Mouse (Mus musculus) frontal cortex, postnatal 25 days (tissue): ENCODE data around the gene Btk.

Experiments
- DNase-seq, 2 experiments: peaks; one replicate each; pipeline ENCODE4 v3.0.0; 2022; ENCODE audit warnings: low spot score in 2 of 2

The Btk gene

DNA sequence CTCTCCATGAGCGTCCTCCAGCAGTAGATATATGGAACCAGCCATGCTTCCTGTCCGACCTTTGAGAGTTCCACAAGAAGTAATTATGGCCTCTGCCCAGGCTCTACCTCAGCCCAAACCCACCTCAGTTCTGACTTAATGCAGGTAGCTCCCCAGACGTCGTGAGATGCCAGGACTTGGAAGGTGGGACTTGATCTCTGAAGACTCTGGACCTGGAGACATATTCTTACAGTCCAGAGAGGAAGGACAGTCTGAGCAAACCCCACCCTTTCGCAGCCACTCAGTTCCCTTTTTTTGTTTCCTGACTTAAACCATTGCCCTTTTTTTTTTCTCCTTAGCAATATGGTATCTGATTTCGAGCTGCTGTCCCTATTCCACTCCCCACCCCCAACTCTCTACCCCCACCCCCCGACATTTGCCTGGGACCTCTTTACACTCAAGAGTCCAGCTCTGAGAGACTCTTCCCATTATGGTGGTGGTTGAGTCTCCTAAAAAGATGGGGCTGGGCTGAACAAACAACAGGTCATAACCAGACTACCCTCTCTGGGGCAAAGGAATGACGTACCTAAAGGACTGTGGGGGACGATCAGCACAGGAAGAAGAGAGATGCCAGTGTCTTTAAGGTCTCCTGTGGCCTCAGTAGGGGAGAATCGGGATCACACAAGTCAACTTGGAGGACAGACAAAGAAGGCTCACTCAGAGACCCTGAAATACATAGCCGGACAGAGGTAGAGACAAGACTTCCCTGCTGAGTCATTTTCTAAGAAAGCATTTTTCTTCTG is at the start of gene Btk:
Btk (minus strand) TSS at position 683 of the 782 bp plus-strand sequence.
- DNase-seq, result no peak

- no peak for DNase-seq
Measured at GRCm38 (mm10) chrX:134632710-134633109, 49.3 kb upstream of the Btk start.

DNA sequence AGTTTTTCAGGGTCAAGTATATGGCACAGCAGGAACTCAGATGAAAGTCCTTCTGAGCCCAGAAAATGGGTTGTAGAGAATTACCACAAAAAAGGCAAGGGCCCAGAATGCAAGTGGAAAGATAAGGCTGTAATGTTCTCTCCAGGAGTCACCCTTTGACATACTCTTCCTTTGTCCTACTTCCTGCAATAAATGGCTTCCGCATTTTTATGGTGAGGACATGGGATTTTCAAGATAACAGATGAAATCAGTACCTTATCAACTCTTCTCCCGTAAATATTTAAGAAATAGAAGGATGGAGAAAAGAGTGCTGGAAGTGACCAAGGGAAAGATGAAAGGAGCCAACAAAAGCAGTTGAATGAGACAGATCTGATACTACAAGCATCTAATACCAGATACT is 44.8 kb upstream of the Btk start:
- DNase-seq, result no peak

DNA sequence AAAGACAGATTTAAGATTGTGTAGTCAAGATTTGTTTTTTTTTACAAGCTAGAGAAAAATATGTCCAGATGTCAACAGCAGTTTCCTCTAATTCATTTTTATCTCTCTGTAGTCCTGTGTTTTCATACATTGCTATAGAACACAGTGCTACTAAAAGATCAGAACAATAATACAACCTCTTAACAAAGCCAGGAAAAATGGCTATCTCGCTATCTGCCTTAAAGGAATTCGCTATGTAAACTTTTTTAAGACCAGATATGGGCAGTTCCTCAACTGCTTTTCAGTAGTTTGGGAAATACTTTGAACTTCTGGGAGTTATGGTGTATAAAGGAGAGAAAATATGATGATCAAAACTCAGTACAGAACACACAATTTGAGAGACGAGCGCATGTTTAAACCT is 40.0 kb upstream of the Btk start:
- no peak for DNase-seq

DNA sequence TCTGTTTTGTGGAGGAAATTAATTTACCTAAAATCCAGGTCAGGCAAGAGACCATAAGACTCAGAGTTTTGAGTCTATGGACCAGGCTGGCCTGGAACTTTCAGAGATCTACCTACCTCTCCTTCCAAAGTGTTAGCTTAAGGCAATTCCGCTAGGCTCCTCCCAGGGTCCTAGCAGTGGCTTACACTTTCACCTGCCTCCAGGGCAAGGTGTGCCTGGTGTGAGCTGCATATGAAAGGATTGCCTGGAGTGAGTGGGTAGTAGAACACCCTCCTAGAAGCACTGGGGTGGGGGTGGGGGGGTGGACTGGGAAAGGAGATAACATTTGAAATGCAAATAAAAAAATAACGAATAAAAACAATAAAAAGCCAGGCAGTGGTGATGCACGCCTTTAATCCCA is 38.3 kb upstream of the Btk start:
- no peak for DNase-seq

- no peak for DNase-seq
Measured at GRCm38 (mm10) chrX:134620254-134620865, 37.0 kb upstream of the Btk start.

DNA sequence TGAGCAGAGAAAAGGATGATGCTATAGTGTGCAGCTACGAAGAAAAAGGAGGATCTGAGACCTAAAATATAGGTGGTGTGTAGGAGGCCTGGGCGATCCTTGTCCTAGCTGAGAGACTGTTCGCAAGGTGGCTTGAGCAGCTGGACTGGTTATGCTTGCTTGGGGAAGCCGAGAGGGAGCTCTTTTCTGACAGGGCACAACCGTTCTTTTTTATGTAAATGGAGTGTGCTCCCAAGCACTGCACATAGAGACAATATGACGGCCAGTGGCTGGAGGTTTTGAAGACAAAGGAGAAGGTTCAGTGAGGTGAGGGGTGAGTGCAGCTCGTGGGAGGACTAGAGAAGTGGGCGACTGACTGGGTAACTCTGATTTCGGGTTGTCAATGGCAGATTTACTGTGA is 36.3 kb upstream of the Btk start:
- no peak for DNase-seq

GRCm38 (mm10) chrX:134614306-134614705 is 30.9 kb upstream of the Btk start:
- DNase-seq, result no peak

- DNase-seq, result peak in 1 of 2 experiments; percentile 7
Measured at GRCm38 (mm10) chrX:134612285-134612959, 29.1 kb upstream of the Btk start.

GRCm38 (mm10) chrX:134610984-134611383 is 27.6 kb upstream of the Btk start:
- DNase-seq, result no peak

GRCm38 (mm10) chrX:134609472-134609871 is 26.1 kb upstream of the Btk start:
- no peak for DNase-seq

- peak in 1 of 2 experiments; percentile 15 for DNase-seq
Measured at GRCm38 (mm10) chrX:134601380-134602120, 18.2 kb upstream of the Btk start.

DNA sequence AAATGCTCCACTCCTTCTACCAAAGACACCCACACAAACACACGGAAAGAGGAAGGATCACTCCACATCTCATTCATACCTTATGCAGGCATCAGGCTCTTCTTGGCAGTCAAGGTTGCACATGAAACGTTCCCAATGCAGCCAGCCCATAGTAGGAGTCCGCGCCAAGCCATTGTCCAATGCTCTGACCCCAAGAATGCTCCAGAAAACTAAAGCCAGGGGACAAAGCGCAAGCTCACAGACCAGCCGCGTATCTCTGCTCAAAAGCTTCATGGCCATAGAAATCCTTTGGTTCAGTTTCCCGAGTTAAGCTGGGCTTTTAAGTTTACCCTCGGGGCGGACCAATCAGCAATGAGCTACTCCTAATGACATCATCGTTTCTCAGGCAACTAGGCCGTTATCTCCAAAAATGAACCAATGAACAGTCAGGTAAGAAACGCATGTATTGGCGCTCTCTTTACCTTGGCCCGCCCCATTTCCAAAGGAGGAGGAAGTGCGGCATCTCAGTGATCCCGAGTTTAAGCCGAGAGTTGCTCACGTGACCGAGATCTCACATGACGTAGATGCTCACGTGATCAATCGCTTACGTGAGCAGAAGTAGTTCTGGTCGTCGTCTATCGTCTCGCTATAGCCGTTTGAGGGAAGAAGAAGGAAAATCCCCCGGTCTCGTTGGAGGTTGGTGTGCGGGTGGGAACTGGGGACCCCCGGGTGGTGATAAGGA is 17.4 kb upstream of the Btk start, which contains the start of the genes Gla and Hnrnph2:
Gla (minus strand) TSS at position 467 of the 721 bp plus-strand sequence.
Hnrnph2 (plus strand) TSS at position 521 of the 721 bp plus-strand sequence.
- DNase-seq, result peak; percentile 71 to 75

- DNase-seq, result no peak
Measured at GRCm38 (mm10) chrX:134599922-134600565, 16.7 kb upstream of the Btk start.

DNA sequence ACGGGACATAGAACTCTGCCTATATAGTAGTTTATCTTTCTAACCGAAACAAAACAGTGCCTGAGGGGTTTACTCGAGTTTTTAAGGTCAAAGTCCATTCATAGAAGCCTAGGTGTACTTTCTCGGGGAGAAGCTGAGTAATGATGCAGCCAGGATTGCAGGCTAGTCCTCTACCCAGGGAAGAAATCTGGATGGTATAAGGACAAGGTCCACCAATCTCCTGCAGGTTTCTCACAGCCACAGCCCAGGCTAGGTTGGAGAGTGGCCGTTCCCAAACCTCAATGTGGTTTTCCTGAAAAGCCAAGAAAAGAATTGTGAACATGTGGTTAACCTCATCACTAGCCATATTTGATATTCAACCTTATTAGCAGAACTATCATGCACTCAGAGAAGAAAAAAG is 6.5 kb upstream of the Btk start:
- no peak for DNase-seq

DNA sequence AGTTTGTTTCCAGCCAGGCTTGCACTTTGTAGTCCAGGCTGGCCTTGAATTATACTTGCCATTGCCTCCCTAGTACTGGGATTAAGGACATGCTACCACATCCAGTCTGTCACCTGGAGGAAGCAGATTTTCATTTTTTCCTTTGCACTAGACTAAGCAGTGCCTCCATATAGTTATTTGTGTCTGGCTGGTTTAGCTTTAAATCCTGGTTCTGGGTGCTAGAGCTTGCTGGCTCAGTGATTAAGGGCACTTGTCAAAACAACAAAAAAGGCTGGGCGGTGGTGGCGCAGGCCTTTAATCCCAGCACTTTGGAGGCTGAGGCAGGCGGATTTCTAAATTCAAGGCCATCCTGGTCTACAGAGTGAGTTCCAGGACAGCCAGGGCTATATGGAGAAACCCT is 5.6 kb upstream of the Btk start:
- DNase-seq, result no peak

GRCm38 (mm10) chrX:134588261-134588660 is 4.9 kb upstream of the Btk start:
- no peak for DNase-seq

- no peak for DNase-seq
Measured at GRCm38 (mm10) chrX:134586447-134586846, 3.1 kb upstream of the Btk start.

GRCm38 (mm10) chrX:134585103-134586002 is 2.0 kb upstream of the Btk start, which contains the start of gene Rpl36a:
Gene Rpl36a, plus strand, starts transcription at chrX:134585654.
- peak; percentile 81 to 82 for DNase-seq

GRCm38 (mm10) chrX:134582270-134582669 is 1.1 kb downstream of the Btk start:
- DNase-seq, result no peak
